Mouse (Mus musculus) telencephalon, adult 2 months (tissue): ENCODE measurements around the gene Tspan3.

Source experiments
- DNase-seq: peaks from one replicate; pipeline ENCODE4 v3.0.0-alpha.2; 2011; ENCODE audit warnings: low read depth, low spot score

Tspan3 gene

DNA sequence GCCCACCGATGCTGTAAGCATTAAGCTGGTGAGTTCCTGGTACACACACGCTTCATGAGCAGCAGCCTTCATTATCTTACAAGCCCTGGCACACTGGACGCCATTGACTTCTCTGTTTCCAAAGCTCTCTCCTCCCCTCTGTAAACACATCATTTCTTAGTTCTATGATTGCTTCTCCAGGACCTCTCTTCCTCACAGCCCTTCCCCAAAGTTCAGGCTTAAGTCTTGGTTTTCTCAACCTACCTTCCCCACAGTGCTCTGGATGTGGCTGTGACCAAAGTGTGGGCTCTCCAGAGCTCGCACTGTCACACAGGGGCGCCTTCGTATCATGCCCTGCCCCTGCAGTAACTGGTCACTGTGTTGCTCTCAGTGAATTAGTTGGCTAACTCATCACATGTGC is at the start of gene Tspan3:
Gene Tspan3 (minus strand): TSS at position 101 of the 400 bp plus-strand sequence.
- no peak for DNase-seq

DNA sequence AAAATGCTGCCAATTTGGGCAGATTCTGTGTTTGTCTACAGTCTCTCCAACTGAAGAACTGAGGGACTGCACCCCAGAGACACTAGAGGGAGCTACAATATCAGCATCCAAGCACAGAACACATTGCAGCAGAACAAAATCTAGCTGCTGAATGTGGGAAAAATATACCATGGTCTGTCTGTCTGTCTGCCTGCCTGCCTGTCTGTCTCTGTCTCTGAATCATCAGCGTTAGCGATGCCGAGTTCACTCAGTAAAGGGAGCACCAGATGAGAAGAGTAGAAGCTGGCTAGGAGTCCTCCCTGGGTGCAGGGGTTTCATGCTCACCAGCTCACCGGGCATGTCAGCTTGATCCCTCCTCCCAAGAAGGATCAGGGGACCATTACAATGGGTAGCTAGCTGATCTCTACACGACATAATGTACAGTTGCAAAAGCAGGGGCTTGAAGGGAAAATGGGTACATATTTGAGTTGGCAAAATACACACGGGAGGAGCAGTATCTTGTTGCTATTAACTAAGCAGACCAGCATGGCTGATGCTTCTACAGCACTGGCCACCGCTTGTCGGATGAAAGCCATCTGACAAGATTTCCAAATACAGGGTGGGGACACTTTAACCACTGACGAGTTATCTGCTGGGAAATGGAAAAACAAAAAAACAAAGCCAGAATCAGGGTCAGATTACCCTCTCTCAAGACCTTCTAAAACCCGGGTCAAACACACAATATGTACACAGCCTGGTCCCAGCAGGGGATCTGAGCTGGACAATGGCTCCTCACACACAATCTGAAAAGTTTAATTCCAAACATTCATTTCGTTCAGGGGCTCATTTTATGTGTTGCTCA is 48.4 kb upstream of the Tspan3 start:
- peak; percentile 71 for DNase-seq

DNA sequence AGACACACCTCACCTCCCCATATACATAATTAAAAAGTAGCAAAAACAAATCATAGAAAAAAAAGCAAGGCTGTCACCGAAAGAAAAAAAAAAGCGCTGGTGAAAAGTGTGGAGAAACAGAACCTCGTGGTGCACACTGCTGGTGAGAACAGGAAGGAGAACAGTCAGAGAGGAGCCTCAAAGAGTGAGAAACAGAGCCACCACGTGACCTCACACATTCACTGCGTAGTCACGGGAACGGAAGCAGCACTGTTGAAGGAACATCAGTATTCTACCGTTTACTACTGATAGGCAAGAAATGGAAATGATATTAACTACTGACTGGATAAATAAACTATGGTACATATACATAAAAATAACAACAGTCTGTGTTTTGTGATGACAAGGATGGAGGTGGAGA is 43.5 kb upstream of the Tspan3 start:
- no peak for DNase-seq

DNA sequence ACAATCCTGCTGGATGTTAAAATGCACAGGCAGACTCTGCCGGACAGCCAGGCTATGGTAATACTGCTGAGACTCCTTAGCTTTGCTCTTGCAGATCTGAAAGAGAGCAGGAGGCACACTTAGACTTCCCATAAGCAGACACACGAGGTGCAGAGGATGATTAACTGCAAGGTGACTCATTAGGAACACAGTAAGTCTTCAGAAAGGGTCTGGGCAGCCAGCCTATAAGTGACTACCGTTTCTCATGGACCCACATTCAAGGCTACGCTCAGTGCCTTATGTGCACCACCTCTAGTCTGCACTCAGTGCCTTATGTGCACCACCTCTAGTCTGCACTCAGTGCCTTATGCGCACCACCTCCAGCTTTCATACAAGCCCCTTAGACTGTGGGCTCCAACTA is 42.2 kb upstream of the Tspan3 start:
- DNase-seq, result no peak

DNA sequence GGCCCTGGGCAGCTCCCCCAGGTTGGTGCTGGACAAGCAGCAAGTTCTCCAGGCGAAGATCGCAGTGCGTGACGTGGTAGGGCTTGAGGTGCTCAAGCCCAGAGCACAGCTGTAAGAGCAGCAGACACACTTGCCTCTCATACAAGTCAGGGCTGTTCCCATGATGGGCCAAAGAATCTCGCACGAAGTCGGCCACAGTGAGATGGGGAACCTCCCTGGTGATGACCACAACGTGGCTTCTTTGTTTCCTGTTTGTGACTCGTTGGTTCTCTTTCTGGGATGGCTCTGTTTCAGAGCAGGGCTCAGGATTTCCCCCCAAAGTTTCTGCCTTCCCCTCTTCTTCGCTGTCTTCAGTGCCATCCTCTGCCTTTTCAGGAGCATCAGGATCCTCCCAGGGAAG is 41.8 kb upstream of the Tspan3 start:
- DNase-seq, result no peak

DNA sequence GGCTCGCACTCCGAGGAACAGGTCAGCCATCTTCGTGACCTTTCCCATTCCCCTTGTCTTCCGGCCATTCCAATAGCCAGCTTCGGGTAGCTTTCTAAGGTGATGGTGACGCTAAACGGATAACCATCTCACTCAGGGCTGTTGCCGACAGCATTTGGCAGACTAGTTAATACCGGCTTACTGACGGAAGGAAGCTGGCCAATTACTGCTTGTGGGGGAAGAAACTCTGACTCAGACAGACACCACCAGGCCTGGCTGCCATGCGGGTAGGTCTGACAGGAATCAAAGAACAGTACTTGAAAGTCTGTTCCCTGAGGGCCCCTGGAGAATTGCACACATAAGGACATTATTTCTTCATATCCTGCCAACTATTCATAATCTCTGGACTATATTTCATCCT is 40.1 kb upstream of the Tspan3 start:
- DNase-seq, result no peak

DNA sequence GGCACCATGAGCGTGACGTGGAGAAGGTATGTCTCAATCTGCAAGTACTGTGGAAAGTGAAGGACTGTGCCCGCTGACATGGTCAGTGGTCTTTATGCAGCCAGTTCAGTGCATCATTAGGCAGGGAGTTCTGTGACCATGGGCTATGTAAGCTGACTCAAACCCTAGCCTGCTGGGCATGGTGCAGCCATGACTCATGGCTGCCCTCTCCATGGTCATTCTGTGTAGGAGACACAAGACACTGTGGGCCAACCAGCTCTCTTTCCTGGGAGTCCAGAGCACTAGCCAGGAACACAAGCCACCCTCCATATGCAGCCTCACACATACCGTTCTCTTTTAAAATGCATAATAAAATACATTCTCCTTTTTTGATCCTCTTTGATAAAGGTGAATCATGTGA is 39.0 kb upstream of the Tspan3 start:
- no peak for DNase-seq

DNA sequence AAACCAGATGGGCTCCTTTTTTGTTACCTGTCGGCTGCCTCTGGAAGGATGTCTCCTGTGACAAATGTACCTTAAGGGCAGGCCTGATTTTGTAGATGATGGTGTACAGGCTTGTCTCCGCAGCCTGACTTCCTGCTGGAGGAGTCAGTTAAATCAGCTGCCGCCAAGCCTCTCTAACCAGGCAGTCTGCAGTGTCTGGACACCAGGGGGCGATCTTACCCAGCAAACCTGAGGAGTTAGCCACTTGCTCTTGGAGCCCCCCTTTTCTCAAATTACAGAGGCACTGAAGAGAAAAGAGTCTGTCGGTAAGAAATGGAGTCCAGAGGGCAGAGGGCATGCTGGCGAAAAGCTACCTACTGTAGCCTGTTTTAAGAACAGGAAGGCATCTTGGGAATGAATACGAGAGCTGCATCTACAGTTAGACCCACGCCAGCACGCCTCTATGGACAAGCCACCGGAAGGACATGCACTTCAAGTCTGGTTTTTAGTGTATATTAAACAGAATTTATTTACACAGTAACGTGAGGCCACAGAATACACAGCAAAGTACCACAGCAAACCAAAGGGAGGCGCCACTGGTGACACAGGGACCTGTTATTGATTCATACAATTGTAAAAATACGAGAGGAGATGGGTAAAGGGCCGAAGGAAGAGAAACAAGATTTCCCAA is 35.5 kb upstream of the Tspan3 start:
- peak; percentile 62 for DNase-seq

DNA sequence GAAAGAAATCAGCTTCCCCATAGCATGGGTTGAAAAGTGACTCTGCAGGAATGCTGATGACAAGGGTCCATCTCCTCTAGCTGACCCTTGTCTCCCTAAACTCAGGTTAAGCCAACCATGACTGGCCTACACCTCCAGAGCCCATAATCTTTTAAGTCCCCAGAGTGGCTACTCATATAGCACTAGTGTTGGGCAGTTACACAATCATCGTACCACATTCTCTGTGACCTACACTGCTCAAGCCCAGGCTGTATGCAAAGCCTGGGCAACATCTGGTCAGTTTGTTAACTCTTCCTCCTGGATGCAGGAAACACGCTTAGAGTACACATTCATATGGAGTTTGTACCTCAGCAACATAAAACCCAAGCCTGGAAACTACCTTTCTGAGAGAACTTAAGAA is 34.9 kb upstream of the Tspan3 start:
- DNase-seq, result no peak

DNA sequence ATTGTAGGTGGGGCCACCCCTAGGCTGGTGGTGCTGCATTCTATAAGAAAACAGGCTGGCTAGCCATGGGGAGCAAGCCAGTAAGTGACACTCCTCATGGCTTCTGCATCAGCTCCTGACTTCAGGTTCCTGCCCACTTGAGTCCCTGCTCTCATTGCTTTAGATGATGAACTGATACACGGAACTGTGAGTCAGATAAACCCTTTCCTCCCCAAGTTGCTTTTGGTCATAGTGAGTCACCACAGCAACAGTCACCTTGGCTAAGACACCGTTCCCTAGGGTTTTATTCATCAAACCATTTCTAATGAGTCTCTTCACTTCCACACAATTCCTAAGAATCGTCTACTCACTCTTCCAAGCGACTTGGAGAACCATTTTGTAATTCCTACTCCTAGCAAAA is 31.6 kb upstream of the Tspan3 start:
- DNase-seq, result no peak

DNA sequence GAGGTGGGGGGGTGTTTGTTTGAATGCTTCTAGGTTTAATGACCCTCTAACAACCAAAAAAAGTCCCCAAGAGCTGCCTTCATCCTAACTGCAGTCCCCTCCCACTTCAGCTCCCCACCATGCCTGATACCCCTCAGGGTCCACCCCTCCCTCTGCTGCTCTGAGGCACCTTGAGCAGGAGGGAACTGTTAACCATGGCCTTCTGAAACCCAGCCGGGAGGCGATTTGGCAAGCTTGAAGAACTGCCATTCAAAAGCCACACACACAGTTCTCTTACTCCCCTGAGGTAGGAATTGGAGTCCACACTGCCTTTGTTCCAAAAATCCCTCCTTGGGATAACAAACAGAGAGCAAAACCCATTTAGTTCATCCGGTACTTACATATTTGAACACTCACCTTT is 29.9 kb upstream of the Tspan3 start:
- no peak for DNase-seq

DNA sequence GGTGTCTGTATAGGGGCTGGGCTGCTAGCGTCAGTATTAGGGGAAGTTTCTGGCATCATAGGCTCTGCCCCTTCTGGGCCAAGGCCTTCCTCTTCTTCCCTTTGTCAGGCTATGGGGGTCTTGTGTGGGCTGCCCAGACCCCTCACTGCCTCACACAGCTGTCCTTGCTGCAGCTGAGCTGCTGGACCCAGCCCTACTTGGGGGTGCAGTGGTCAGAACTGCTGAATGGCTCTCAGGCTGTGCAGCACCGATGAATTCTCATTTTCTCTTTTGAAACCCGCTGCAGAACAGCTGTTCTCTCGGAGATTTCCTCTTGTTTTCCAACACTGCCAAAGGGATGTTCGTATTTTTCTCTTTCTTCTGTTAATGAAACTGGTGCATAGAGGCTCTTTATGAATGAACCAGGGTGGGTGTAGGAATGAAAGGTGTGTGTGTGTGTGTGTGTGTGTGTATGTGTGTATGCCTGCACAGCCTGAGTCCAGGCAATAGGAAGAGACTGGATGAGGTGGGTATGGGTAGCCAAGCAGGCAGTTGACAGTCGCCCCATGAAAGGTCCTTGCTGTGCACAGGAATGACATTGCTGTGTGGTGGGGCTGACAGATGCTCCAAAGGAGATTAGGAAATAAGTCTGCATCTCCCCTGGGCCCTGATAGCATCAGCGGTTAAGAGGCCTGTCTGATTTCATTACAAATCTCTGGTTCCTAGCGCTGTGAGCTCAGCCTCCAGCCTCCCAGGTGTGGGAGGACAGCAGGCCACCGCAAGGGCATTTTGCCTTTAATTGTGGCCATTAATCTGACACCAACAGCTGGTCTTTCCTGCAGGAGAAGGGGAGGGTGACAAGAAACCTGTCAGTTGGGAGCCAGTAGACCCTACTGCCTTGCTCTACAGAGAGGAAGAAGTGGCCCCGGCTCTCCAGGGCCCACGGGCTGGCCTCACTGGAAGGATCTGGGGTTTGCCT is 26.5 kb upstream of the Tspan3 start:
- DNase-seq, result no peak

DNA sequence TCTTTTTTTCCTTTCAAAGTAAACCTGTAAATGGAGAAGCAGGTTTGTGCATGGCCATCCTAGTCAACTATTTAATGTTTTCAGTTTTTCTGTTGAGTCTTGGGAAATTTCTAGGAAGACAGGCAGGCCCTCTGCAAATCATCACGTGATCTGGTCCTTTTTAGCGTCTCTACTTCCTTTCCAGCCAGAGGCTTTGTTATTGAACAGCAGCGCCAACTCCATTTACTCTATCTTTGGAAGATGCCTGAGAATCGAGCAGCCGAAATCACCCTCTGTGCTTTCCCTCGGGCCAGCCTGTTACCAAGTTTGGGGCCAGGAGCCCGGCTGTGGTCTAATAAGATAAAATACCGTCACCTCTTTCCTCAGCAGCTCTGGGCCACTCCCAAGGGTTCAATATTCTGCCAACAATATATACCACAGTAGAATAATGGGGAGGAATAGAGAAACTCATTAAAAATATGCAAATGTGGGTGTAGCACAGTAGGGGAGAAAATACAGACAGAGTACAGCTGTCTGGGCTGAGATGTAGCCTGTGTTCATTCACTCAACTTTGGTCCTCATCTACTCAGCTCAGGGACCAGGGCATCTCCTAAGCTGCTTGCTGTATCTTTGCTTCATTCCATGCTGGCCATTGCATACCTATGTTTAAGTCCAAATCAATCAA is 15.0 kb upstream of the Tspan3 start:
- no peak for DNase-seq

DNA sequence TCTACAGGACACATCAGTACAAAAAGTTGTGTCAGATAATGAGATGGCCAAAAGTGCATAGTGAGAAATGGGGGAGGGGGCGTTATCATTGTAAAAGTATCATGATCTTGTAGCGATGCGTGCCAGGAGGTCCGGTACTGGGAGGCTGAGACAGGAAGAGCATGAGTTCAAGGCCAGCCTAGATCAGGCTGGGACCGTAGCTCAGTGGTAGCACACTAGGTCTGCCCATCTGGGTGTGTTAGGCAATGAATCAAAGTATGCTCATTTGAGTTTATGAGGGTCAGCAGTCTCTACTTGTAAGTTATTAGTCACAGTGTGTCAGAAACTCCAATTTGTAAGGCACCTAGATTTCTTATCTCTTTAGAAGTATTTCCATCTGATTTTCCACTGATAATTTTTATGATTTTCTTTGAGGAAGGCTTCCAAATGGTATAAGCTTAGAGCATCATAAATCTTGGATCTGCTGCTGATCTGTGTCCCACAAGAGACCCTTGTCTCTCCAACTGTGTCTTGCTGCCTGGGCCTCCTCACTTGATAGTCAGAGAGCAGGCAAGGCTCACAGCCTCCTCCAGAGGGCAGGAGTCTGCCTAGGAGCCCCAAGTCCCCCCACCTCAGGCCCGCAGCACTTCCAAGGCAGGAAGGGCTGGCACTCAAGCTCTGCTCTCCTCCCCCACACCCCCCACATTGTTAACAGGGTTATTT is 14.3 kb upstream of the Tspan3 start:
- DNase-seq, result no peak

DNA sequence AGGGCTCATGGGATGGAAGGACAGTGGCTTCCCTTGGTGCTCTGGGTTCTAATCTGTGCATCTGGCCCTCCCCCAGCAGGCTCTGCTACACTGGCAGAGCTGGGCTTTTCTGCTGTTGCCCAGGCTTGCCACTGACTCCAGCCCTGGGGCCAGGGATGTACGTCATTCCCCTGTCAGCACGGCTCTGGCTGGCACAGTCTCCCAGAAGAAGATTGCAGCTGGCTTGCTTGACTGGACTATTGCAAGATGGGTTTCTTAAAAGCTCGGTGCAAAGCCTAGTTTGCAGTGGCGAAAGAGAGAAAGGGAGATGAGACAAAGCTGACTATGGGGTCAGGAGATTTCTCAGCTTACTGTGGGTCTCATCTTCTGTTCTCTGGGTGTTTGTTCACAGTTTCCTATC is 12.1 kb upstream of the Tspan3 start:
- no peak for DNase-seq

DNA sequence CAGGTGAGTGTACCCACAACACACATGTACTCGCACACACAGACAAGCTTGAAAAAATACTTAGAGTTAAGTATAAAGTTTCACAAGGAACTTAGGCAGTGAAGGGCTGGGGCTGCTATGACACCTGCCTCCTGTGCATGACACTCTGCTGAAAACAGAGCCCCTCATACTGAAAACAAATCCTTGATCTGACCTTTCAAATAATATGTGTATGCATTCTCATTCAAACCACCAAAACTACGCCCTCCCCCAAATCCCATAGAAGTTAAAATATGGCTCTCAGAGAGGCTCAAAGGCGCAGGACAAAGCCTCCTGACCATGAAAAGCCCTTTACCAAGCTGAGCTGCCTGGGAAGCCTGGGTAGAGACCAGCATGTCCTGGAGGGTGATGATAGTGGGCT is 10.0 kb upstream of the Tspan3 start:
- no peak for DNase-seq

DNA sequence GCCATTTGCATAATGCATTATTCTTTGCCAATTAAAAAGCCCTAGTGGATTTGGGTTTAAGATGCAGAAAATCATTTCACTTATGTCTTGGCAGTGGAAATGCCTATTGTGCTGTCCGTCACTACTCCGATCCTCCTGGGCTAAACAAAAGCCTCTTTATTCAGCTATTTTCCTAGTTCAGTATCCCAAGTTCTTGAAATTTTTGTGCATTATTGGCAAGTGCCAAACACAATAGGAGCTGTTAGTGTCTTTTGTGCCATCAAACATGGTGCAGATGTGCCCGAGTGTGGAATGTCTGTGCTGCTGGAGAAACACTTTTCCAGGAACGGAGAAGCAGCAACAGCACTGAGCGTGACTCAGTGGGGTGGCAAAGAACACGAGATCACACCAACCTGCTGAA is 2.4 kb upstream of the Tspan3 start:
- no peak for DNase-seq

DNA sequence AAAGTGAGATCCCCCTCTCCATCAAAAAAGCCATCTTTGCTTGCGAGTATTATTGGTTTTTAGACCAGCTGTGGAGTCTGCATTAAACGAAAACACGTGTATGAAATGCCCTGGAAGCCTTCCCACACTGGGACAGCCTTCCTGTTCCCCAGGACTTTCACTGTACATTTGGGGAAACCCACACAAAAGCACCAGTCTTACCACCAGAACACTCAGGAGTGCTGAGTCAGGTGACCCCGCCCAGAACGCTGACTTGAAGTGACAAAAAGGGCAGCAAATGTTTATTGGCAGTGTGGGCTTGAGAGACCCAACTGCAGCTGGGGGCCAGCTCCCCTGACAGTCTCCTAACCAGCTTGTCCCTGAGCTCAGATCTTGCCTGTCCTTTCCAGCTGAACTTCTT is 884 bp upstream of the Tspan3 start:
- no peak for DNase-seq

DNA sequence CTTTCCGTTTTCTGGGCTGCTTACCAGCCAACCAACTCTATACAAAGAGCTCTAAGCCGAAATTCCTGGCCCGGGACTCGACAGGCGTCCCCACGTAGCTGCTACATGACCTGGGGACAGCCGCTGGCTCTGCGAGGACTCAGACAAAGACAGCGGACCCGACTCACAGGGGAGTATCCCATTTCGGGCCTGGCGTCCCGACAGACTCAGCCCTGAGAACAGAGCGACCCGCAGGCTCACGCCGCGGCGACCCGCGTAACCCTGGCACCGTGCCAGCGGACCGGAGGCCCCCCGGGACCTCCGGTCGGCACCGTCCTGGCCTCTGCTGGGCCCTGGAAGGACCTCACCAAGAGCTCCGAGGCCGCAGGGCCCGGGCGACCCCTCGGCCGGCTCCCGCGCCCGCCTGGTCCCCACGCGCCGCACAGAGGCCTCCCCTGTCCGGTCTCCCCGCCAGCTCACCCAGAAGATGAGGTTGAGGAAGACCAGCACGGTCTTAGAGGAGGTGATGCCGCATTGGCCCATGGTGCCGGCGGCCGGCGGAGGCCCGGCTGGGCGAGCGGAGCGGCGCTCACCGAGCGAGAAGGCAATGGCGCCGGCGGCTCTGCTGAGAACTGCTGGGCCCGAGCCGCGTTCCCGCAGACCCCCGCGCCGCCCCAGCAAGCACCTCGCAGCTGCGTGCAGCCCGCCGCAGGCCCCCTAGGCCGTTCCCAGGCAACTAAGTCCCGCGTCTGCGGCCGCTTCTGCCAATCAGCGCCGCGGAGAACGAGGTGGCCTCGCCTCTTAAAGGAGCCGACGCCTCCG is 4.7 kb downstream of the Tspan3 start:
- DNase-seq, result peak; percentile 89

DNA sequence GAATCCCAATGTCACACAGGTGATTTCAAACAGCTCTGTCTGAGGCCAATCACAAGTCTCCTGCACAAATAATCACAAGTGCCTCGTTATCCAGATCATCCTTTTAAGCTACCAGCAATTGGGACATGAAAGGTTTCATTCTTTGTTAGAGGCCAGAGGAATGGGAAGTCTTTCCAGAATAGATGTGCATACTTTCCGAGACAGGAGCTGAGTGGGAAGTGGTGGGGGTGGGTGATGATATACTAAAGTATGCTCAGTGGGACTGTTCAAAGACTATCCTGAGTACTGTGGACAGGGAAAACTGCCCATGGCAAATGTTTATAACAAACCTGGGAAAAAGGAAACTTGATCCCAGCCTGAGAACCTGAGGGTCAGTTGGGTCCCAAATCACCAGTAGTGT is 5.8 kb downstream of the Tspan3 start:
- no peak for DNase-seq
